Mouse (Mus musculus) hindlimb bud, embryonic 11.5 days (tissue): Measurements from ENCODE around the gene Colca2.
A peak's percentile ranks its signal among the peaks of the same experiment; 100 is the strongest.

Experiments used
- DNase-seq: peaks from one replicate; pipeline ENCODE4 v3.0.0-alpha.2; 2012; ENCODE audit warnings: low read depth, low spot score; ENCODE audit errors: extremely low spot score

Gene Colca2

DNA sequence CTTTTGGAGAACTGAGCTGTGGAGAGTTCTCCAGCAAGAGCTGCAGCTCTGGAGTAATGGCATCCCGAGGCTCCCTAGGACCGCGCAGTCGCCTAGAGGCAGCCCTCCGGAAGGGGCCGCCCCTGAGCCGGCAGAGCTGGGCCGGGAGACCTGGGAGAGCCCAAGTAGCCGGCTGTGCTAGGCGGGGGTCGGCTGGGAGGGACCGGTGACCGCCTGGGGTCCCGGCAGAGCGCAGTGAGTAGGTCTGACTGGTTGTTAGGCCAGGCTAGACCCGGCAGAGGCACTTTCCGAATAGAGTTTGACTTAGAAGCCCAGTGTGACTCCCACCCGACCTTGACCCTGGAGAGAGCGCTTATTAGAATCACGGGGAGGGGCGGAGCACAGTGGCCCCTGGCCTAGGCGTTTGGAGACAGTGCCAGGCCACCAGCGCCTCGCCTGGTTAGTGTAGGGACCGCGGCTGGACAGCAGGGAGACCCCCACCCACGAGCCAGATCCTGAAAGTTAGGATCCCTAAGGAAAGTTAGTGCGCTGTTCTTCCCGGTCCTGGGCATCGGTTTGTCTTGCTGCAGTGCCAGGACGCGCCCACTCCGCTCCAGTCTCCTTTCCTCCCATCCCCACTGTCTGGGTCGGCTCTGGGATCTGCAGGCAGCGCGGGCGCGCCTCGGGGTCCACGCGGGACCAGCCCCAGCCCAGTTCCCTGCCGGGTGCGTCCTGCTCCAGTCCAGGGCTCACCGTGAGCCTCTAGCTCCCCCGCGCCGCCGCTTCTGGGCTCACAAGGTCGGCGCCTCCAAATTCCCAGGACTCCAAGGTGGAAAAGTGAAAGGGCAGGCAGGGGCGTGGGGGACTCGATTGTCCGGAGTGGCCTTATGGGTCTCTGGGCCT lies at the start of gene Colca2:
TSS of gene Colca2 (minus strand) at position 70 of the 882 bp plus-strand sequence.
- DNase-seq = peak; percentile 18

DNA sequence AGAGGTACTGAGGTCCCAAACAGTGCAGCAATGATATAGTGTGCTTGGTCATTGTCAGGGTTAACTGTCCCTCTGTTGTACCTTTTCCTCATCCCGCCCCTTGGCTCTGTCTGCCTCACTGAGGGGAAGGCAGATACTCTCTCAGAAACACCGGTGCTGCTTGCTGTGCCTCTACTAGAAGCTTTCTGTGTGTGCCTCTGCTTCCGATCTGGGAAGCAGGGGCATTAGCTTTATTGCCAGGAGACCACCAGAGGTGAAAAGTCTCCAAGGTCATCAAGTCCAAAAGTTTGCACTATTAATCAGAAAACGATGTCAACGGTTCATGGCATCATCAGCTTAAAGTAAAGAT lies 49.2 kb upstream of the Colca2 start:
- DNase-seq = no peak

DNA sequence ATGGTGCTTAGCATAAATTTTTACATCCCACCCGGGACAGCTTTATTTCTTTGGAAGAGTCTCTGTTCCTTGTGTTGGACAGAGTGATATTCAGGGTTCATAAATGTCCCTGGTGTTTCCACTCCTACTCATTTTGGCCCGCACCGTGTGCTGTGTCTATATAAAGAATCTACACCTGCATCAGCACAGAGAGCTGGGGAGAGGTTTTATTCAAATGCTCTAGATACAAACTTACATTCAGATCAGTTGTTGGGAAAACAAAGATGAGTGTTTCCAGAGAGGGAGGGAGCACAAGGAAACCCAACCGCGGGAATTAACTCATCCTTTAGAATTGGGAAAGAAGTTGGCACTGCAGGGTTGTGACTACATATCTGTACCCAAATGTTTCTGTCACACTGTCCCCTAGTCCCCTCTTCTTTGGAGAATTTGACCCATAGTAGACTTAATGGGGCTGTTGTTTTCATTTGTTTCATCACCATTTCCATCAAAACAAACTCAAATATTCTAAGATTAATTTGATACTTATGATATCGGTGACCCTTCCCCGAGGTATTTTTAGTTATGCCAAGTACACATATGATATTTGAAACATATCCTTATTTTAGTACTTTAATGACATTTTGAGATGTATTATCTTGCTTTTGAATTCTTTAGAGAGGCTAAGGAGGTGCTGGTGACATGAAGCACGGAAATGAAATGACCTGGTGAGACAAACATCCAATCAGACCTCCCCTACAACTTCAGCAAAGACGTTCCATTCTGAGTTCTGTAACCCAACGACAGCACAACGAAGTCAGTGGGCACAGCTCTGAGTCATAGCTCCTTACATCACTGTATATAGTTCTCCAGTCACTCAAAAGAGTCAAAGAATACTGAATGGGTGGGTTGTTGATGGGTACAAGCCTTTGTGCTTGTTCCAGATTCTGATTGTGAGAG lies 48.5 kb upstream of the Colca2 start:
- no peak for DNase-seq

DNA sequence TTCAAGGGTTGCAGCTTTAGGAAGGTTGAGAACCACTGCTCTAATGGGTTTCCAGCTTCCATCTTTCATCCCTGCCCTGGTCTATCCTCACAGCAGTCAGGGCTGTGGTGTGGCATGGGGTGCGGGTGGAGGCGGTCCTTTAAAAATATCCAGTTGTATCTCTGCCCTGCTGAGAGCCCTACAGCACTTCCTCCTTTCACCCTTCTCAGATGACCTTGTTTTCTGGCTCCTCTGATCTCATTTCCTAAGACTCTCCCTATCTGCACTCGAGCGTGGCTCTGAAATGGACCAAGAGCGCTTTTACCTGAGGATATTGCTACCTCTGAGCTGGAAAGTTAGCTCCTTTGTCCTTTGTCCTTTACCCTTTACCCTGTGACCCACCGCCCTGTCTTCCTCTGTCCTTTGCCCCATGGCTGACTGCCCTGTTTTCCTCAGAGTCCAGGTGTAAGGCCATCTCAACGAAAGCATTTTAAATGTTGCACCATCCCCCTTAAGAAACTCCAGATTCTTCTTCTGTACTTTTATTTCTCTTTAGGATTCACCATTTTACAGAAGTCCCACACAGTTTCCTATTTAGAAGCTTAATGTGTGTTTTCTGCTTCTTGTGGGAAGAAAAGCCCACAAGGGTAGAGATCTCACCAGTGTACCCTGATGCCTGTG lies 46.2 kb upstream of the Colca2 start:
- DNase-seq = no peak

- DNase-seq = no peak
Observed at GRCm38 (mm10) chr9:51320096-51320495, 41.7 kb upstream of the Colca2 start.

DNA sequence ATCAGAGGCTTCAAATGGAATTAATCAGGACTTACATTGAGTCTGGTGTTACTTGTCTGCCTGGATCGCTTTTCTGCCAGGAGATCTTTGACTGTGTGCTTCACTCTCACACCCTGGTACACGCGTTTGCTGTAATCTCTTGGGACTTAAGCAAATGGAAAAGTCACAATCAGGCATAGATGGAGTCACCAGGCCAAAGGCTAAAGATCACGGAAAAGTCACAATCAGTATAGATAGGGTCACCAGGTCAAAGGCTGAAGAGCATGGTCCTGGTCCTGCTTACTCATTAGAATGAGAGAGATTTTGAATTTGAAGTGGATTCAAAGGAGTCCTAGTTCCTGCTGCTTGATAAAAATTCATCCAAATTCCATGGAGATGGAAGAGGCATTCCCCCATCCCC lies 39.9 kb upstream of the Colca2 start:
- no peak for DNase-seq

- DNase-seq = no peak
Observed at GRCm38 (mm10) chr9:51317322-51317721, 39.0 kb upstream of the Colca2 start.

DNA sequence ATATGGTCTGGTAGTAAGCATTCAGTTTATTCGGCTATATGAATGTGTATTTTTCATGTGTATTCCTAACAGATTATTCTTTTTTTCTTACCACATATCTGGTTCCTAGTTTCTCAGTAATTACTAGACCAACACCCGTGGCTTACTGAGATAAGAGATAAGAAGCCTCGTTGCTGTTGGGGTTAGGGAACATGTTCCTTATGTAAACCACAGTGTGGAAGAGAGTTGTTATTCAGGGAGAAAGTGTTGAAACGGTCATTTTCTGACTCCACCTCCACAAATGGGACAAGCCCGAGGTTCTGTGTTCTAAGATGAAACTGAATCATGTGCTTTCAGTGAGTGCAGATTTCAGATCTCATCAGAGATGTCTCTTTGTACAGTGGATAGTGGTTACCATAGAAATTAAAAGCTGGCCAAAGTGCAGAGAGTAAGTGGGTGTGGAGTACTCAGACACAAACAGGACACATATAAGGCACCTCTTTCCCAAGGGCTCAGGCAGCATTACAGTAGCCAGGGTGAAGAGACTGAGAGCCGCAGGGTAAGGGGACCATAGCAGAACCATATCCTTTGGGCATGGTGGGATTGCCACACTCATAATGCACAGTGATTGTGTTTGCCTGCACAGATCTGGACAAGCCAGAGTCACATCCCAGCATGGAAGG lies 37.2 kb upstream of the Colca2 start:
- DNase-seq = no peak

DNA sequence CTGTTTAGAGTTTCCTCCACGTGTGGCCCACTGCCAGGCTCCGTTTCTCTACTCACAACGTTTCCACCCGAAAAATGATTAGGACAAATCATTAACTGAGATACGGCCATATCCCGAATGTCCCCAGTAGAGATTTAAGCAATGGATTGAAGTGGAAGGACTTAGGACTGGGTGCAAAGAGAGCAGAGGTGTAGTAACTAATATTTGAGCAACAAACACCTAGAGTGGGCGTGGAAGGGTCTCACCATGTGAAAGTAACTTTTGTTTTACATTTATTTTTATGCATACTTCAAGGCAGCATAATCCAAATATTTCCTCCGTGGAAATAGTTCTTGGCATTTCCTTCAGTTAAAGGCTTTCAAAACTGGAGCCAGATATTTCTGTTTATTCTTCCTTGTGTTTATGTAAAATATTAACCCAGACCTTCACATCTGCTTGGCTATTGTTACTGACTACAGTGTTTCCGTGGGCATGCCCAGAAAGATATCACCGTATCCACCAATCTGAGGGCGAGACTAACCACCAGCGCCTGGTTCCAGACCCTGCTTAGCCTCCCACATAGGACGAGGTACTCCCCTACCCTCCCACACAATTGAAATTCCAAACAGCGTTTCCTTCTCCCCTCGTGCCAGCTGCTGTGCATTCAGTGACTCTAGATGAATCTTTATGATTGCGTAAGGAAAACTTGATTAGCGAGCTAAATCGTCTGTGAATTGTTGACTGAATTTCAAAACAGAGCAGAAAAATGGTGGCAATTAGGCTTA lies 34.4 kb upstream of the Colca2 start:
- DNase-seq = no peak

DNA sequence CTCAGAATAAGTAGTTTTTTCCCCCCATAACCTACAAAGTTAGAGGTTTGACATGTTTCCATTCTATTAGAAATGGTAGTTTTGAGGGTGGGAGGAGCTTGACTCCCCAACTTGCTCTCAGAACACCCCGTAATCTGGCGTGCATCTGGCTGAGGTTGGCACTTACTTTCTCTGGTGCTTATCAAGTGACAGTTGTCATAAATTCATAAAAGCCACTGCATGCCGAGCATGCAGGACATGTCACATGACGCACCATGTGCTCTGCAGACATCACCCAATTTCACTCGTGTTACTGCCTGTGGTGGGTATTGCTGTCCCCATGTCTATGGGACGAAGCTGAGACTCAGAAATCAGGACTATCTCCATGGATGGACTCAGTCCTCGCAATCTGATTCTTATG lies 32.1 kb upstream of the Colca2 start:
- DNase-seq = no peak

- DNase-seq = no peak
Observed at GRCm38 (mm10) chr9:51306351-51306750, 28.0 kb upstream of the Colca2 start.

DNA sequence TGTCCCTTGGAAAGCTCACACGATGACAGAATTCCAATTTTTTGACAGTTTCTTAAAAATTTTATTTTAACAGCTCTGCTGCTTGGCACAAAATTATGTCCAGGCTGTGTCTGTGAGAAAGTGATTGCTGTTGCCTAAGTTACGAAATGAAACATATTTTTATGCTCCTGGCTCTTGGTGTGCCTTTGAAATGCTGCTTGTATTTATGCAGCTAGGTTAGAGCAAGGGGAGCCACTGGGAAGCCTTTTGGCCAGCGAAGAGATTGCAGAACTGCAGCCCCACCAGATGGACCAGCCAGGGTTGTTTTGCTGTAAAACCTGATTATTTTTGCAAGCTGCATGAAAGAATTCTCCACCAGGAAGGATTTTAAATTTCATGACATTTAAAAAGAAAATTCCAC lies 26.8 kb upstream of the Colca2 start:
- no peak for DNase-seq

- no peak for DNase-seq
Observed at GRCm38 (mm10) chr9:51303980-51304379, 25.6 kb upstream of the Colca2 start.

GRCm38 (mm10) chr9:51293541-51293940 lies 15.2 kb upstream of the Colca2 start:
- DNase-seq = no peak

DNA sequence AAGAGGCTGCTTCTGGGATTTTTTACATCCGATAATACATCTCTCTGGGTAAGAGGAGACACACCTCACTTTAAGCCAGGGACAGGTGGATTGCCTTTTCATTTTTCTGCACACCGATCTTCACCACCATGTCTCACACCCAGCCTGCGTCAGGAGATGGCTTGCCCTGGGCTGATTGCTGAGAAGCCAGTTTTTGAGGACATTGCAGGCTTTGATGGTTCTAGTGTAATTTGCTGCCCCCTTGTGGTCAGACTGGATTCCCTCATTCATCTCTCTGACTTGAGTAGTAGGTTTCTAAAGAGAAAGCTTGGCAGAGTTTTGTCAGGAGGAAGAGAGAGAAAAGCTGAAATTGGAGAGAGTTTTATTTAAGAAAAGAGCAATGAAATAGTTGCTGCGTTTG lies 14.3 kb upstream of the Colca2 start:
- DNase-seq = peak; percentile 88

GRCm38 (mm10) chr9:51290980-51291379 lies 12.6 kb upstream of the Colca2 start:
- DNase-seq = no peak

DNA sequence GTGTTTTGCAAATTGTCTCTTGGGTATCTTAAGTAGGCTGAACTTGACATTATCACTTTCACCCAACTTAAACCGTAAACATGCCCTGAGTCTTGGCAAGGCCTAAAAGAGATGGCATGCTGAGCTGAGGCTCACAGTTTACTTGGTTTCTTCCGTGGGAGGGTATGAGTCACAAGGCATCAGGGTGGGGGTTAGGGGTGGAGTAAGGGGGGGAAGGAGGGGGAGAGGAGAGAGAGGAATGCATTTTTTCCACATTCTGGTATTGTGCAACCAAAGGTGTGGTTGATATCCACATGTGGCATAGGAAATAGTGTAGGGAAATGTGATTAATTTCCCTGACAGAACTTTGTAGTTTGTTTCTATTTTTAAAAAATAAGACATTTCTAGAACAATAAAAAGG lies 7.7 kb upstream of the Colca2 start:
- DNase-seq = no peak

DNA sequence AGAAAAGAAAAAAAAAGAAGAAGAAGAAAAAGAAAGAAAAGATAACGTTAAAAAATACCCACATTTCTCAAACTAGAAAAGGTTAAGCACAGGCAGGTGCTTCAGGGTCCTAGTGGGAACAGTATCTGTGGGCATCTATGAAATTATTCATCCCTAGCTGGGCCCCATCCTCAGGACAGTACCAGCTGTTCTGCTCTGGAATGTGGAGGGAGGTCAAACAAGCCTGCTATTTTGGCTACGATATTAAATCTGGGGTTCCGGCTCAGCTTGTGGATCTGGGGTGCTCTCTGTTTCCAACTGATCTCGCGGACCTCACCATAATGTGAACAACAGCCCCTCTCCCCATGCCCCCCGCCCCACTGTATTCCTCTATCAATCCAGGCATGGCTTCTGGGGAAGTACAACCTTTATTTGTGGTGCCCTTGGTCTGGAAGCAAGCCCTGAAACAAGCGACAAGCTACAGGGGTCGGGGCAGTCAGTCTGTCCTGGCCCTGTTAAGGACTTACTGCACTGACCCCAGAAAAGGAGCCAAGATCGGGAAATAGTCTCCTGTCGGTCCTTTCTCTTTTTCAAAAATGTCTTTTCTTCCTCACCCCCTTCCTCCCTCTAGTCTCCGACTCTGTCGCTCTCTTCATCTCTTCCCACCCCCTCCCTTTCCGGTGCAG lies 403 bp downstream of the Colca2 start:
- DNase-seq = peak; percentile 39

DNA sequence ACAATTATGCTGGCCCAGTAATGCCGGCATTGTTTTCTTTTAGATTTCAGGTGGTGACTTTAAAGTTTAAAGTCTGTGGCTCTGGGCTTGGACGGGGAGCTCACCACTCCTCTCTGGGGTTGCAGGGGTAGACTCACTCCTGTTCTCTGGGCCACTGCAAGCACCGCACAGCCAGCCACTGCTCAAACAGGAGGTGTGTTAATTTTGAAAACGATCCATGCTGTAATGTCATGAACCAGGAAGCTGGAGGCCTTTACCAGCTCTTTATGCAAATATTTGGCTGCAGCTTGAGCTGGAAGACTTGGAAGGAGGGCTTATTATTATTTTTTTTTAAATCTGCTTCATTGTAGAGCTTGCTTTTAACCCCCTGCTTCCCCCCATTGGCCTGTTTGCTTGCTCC lies 3.7 kb downstream of the Colca2 start:
- no peak for DNase-seq
